Mouse (Mus musculus) hindbrain, embryonic 14.5 days (tissue): ENCODE results near the gene Ccdc126. TPM values are rescaled to one million over a fixed set of nuclear protein-coding genes. Genes with fewer than 3 reads are reported as not detected.

Experiments used
- ATAC-seq: fragments of 200-750 bp; cut with Nextera tagmentation; 2 replicates; pipeline ENCODE4 v1.8.0; 2017; ENCODE audit warnings: moderate number of reproducible peaks, mild to moderate bottlenecking, moderate TSS enrichment, moderate library complexity; ENCODE audit not compliant: low FRiP score
- DNase-seq: peaks from one replicate; pipeline ENCODE4 v3.0.0-alpha.2; 2015; ENCODE audit warnings: low spot score
- H3K27ac ChIP-seq: fragments of 300-500 bp; sonication (generic); 2 replicates; pipeline ENCODE4 v1.5.1; 2014; ENCODE audit warnings: mild to moderate bottlenecking, moderate library complexity
- H3K27me3 ChIP-seq: fragments of 300-500 bp; sonication (generic); 2 replicates; pipeline ENCODE4 v1.6.1; 2014; ENCODE audit warnings: mild to moderate bottlenecking, low read length, mixed read lengths; ENCODE audit not compliant: control insufficient read depth, insufficient read depth
- H3K36me3 ChIP-seq: fragments of 300-500 bp; sonication (generic); replicated peaks from 2 replicates; pipeline ENCODE4 v1.6.1; 2014; ENCODE audit not compliant: control insufficient read depth, insufficient read depth
- H3K4me1 ChIP-seq: fragments of 300-500 bp; sonication (generic); replicated peaks from 2 replicates; pipeline ENCODE4 v1.6.1; 2014; ENCODE audit warnings: antibody characterized with exemption, low read length, mixed read lengths; ENCODE audit not compliant: control insufficient read depth, insufficient read depth
- H3K4me2 ChIP-seq: fragments of 300-500 bp; sonication (generic); replicated peaks from 2 replicates; pipeline ENCODE4 v1.6.1; 2014; ENCODE audit warnings: mild to moderate bottlenecking, moderate library complexity
- H3K4me3 ChIP-seq: fragments of 300-500 bp; sonication (generic); replicated peaks from 2 replicates; pipeline ENCODE4 v1.5.1; 2014; ENCODE audit warnings: mild to moderate bottlenecking, low read length
- H3K9ac ChIP-seq: fragments of 300-500 bp; sonication (generic); 2 replicates; pipeline ENCODE4 v1.6.1; 2014
- H3K9me3 ChIP-seq: fragments of 300-500 bp; sonication (generic); 2 replicates; pipeline ENCODE4 v1.6.1; 2016; ENCODE audit warnings: low read length; ENCODE audit not compliant: control insufficient read depth
- WGBS: fragments of 180-500 bp; shearing (Covaris S2); extraction: QIAGEN DNeasy Blood & Tissue Kit; methylation state at CpG from one replicate; pipeline ENCODE4 v1.1.7; 2014; 5-methylcytosine and 5-hydroxymethylcytosine counted together
- polyA plus RNA-seq: library from polyadenylated mRNA; unstranded; fragments of >200 nt; fragmentation: Nextera tagmentation; extraction: Ambion mirVana; gene quantifications from 2 replicates; pipeline ENCODE4 v1.2.1, GENCODE M21; 2014

Gene Ccdc126
- polyA plus RNA-seq, 1 experiment from 2014 or later: 11.0 TPM

DNA sequence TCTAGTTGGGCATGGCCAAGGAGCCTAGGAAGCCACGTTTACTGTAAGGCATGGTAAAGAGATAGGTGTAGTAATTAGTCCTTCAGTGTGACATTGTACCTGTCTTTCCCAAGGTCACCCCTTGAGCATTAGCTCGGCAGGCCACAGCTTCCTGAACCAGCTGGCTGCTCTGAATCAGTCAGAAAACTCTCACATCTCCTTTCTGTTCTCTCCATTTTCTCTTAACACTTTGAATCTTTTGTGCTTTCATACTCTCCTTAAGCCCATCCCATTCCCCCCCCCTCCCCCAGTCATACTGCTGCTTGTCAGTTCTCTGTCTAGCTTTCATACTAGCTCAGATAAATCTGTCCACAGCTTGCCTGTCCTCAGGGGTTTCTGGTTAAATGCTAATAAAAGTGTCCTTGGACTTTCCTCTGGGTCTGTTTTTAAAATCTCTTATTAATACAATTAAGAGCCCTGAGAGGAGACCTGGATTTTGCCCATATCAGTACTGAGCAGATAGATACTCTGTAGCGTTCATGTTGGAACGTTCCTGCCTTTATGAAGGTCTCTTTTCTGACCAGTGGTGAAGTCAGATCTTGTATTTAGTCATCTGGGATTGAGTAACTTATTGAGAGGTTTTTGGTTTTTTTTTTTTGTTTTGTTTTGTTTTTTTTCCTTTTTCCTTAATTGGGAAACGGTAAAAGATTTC, 12.4 kb downstream of the Ccdc126 start:
- Histone ChIP-seq H3K4me2 (no peak overlapping the region), H3K4me1 (no peaks in the 10 kb centered on the region), H3K4me3 (no peak overlapping the region), H3K27ac (no peak overlapping the region), H3K36me3 (peaks cover 4% of the 10 kb centered on the region; the same call in 1 of the 2 replicates), H3K9me3 (no peaks in the 10 kb centered on the region), H3K9ac (no peak overlapping the region), H3K27me3 (no peaks in the 10 kb centered on the region)
- no peak for ATAC-seq
- WGBS: 70% methylated on average over 5 of the region's 5 CpGs
- DNase-seq: no peak

GRCm38 (mm10) chr6:49332060-49332370, 12.9 kb downstream of the Ccdc126 start:
- 71% methylated on average over 13 of the region's 13 CpGs for WGBS
- no peaks in the 10 kb centered on the region for H3K4me1 ChIP-seq
- H3K27ac ChIP-seq: no peak overlapping the region
- no peaks in the 10 kb centered on the region for H3K9me3 ChIP-seq
- no peak overlapping the region for H3K9ac ChIP-seq
- no peak overlapping the region for H3K4me2 ChIP-seq
- no peaks in the 10 kb centered on the region for H3K27me3 ChIP-seq
- peaks cover 4% of the 10 kb centered on the region; the same call in 1 of the 2 replicates for H3K36me3 ChIP-seq
- DNase-seq (no peak), ATAC-seq (no peak)
- H3K4me3 ChIP-seq: no peak overlapping the region

DNA sequence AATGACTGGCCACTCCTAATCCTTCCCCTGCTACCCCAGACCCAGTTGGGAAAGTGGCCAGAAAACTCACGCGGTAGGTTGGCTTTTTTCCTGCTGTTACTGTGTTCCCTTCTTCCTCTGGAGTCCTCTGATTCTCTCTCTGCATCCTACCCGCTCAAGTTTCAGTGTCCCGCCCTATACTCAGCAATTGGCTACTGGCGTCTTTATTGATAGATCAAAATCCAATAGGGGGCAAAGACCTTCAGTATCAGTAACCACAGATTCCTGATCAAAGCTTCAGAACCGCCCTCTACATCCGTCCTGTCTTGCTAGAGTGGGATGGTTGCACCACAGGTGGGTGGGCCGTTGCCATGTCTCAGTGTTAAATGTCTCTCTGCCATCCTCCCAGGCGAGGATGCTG, 19.5 kb downstream of the Ccdc126 start:
- Histone ChIP-seq H3K4me1 (no peaks in the 10 kb centered on the region), H3K27me3 (no peaks in the 10 kb centered on the region), H3K9ac (no peak overlapping the region), H3K36me3 (peaks cover 4% of the 10 kb centered on the region; the same call in 1 of the 2 replicates), H3K4me3 (no peak overlapping the region), H3K4me2 (no peak overlapping the region), H3K27ac (no peak overlapping the region), H3K9me3 (no peaks in the 10 kb centered on the region)
- WGBS: 14% methylated on average over 9 of the region's 9 CpGs
- DNase-seq: no peak
- no peak for ATAC-seq

DNA sequence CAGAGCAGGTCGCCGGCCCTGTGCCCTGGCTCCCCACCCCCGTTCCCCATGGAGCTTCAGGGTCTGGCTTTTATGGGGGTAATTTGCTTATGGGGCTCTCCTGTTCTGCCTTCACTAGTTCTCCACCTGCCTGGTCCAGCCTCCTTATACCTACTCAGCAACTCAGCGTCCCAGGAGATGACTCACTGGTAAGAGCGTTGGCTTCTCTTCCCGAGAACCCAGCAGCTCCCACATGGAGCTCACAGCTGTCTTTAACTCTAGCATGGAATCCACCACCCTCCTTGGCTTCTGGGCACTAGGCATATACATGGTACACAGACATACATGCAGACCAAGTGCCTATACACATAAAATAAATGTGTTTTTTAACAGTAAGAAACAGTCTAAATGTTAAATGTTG, 20.1 kb downstream of the Ccdc126 start:
- DNase-seq (no peak), ATAC-seq (no peak)
- Histone ChIP-seq H3K4me2 (no peak overlapping the region), H3K4me1 (no peaks in the 10 kb centered on the region), H3K27me3 (no peaks in the 10 kb centered on the region), H3K9me3 (no peaks in the 10 kb centered on the region), H3K4me3 (no peak overlapping the region), H3K27ac (no peak overlapping the region), H3K9ac (no peak overlapping the region), H3K36me3 (peaks cover under 1% of the 10 kb centered on the region; the same call in 1 of the 2 replicates)
- 34% methylated on average over 6 of the region's 6 CpGs for WGBS

GRCm38 (mm10) chr6:49343737-49344469, 24.8 kb downstream of the Ccdc126 start:
- Histone ChIP-seq H3K27me3 (no peaks in the 10 kb centered on the region), H3K27ac (no peak overlapping the region), H3K9ac (no peak overlapping the region), H3K4me2 (no peak overlapping the region), H3K9me3 (no peaks in the 10 kb centered on the region), H3K36me3 (no peaks in the 10 kb centered on the region), H3K4me3 (no peak overlapping the region), H3K4me1 (no peaks in the 10 kb centered on the region)
- ATAC-seq (no peak), DNase-seq (no peak)
- 85% methylated on average over 14 of the region's 14 CpGs for WGBS

DNA sequence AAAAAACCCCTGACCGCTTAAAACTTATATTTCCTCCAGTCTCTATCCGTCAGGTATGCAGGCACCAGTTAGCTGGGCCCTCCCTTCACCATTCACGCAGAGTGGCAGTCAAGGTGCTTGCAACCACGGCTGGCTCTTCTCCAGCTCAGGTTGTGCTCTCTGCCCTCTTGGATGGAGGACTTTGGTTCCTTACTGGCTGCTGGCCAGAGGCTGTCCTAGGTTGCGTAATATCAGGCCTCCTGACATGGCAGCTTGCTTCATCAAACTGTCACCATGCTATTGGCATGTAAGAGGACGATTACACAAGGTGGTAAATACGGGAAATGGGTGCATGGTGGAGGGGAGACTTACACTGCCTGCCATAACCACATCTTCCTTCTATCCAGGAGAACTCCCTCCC, 30.8 kb downstream of the Ccdc126 start:
- H3K27ac ChIP-seq: no peak overlapping the region
- H3K4me3 ChIP-seq: no peak overlapping the region
- H3K9me3 ChIP-seq: no peaks in the 10 kb centered on the region
- no peaks in the 10 kb centered on the region for H3K4me1 ChIP-seq
- H3K36me3 ChIP-seq: no peaks in the 10 kb centered on the region
- no peak overlapping the region for H3K9ac ChIP-seq
- no peak for ATAC-seq
- 92% methylated on average over 7 of the region's 7 CpGs for WGBS
- no peak for DNase-seq
- no peaks in the 10 kb centered on the region for H3K27me3 ChIP-seq
- no peak overlapping the region for H3K4me2 ChIP-seq

- ATAC-seq (no peak), DNase-seq (no peak)
- Histone ChIP-seq H3K27me3 (no peaks in the 10 kb centered on the region), H3K4me3 (no peak overlapping the region), H3K27ac (no peak overlapping the region), H3K4me2 (no peak overlapping the region), H3K9ac (no peak overlapping the region), H3K36me3 (no peaks in the 10 kb centered on the region), H3K9me3 (no peaks in the 10 kb centered on the region), H3K4me1 (no peaks in the 10 kb centered on the region)
- WGBS: 96% methylated on average over 3 of the region's 3 CpGs
Observed at GRCm38 (mm10) chr6:49354613-49355012, 35.5 kb downstream of the Ccdc126 start.

DNA sequence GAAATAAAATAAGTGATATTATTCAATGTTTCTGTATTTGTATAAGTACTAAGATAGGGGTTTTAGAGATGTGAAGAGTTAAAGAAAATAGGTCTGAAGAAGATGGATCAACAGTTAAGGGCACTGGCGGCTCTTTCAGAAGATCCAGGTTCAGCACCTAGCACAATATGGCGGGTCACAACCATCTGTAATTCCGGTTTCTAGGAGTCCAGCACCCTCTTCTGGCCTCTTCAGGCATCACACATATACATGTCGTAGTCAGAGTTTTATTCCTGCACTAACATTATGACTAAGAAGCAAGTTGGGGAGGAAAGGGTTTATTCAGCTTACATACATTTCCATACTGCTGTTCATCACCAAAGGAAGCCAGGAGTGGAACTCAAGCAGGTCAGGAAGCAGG, 36.1 kb downstream of the Ccdc126 start:
- H3K4me3 ChIP-seq: no peak overlapping the region
- H3K4me1 ChIP-seq: no peaks in the 10 kb centered on the region
- no peaks in the 10 kb centered on the region for H3K9me3 ChIP-seq
- H3K4me2 ChIP-seq: no peak overlapping the region
- H3K36me3 ChIP-seq: no peaks in the 10 kb centered on the region
- 76% methylated on average over 4 of the region's 4 CpGs for WGBS
- no peaks in the 10 kb centered on the region for H3K27me3 ChIP-seq
- no peak overlapping the region for H3K27ac ChIP-seq
- no peak overlapping the region for H3K9ac ChIP-seq
- no peak for ATAC-seq
- no peak for DNase-seq

DNA sequence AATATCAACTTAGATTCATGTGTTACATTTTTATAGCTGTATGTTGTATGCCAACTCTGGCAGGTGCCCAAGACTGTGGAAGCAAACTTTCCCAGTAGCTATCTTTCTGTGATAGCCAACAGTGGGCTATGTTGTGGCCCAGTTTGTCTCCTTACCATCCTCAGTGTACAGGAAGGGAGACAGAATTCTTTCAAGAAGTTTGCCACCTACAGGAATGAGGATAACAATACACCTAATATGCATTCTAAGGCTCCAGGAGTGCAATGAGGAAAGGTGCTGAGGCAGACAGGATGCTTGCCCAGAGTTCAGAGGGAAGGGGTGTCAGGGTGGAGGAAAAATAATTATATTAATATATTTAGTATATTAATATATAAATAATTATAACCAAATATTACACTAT, 41.3 kb downstream of the Ccdc126 start:
- Histone ChIP-seq H3K4me2 (no peak overlapping the region), H3K9ac (no peak overlapping the region), H3K27ac (no peak overlapping the region), H3K4me1 (no peaks in the 10 kb centered on the region), H3K27me3 (no peaks in the 10 kb centered on the region), H3K36me3 (no peaks in the 10 kb centered on the region), H3K9me3 (no peaks in the 10 kb centered on the region), H3K4me3 (no peak overlapping the region)
- ATAC-seq (no peak), DNase-seq (no peak)
